Mouse (Mus musculus): ENCODE results near the gene Scamp1. TPM values are rescaled to one million over a fixed set of nuclear protein-coding genes. Genes with fewer than 3 reads are reported as not detected.

Gene Scamp1
- polyA plus RNA-seq, 1 experiment from 2014 or later, result 25.5 TPM

- Histone ChIP-seq H3K27me3 (ENCODE audit: low read depth, poor library complexity, severe bottlenecking) (no peaks in the 10 kb centered on the region), H3K4me1 (peaks cover 30% of the 10 kb centered on the region), H3K4me3 (no peak overlapping the region), H3K27ac (replicated peaks) (no peak overlapping the region), H3K36me3 (no peaks in the 10 kb centered on the region), H3K9me3 (replicated peaks) (peaks cover 5% of the 10 kb centered on the region; the same call in 1 of the 2 replicates)
- WGBS, result 79% methylated on average over 7 of the region's 7 CpGs
- DNase-seq (ENCODE audit: low spot score), result no peak
These were observed 126.0 kb downstream of the Scamp1 start for GRCm38 (mm10) chr13:94159478-94160220.

GRCm38 (mm10) chr13:94158864-94159477 is 126.7 kb downstream of the Scamp1 start:
- no peaks in the 10 kb centered on the region for H3K36me3 ChIP-seq
- 50% methylated on average over 6 of the region's 6 CpGs for WGBS
- no peak overlapping the region for H3K27ac ChIP-seq (replicated peaks)
- peaks cover 27% of the 10 kb centered on the region for H3K4me1 ChIP-seq
- no peak overlapping the region for H3K4me3 ChIP-seq
- peaks cover 5% of the 10 kb centered on the region; the same call in 1 of the 2 replicates for H3K9me3 ChIP-seq (replicated peaks)
- DNase-seq (ENCODE audit: low spot score), result no peak
- no peaks in the 10 kb centered on the region for H3K27me3 ChIP-seq (ENCODE audit: low read depth, poor library complexity, severe bottlenecking)

DNA sequence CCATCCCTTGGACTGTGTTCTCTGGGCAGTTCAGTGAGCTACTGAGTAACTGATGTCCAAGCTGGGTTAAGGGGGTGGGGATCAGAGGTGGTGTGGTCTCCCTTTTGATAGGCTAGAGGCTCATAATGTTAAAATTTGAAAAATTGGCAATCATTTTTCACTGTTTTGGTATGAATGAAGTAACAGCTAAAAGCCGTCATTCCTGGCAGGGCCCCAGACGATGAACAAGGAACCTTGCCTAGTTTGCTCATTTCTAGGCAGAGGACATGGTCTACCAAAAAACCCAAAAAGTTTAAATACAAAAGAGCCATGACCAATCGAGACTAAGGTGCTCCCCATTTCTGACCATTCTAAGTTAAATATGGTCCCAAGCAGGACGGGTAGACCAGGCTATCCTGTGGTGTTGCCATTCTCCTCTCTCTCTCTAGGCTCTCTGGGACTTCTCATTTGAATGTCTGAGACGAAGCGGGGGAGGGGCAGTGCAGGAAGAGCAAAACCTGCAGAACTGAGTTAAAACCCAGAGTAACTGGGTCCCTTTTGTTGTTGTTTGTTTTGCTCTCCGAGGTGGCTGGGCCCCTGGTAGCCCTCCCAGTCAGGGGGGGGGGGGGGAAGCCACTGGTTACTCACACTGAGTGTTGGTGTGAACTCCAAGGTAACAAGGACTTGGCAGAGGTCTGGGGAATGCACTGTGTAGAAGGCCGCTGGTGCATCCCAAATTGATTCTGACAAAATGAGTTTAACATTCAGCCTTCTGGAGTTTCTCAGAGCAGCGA is 129.8 kb downstream of the Scamp1 start:
- no peak for DNase-seq (ENCODE audit: low spot score)
- Histone ChIP-seq H3K27ac (replicated peaks) (0 out of 2 replicates have a peak overlapping the region, but pooled peaks have one; percentile 6), H3K4me1 (peaks cover 35% of the 10 kb centered on the region), H3K27me3 (ENCODE audit: low read depth, poor library complexity, severe bottlenecking) (no peaks in the 10 kb centered on the region), H3K36me3 (no peaks in the 10 kb centered on the region), H3K9me3 (replicated peaks) (peaks cover 5% of the 10 kb centered on the region; the same call in 1 of the 2 replicates), H3K4me3 (no peak overlapping the region)
- WGBS, result 48% methylated on average over 9 of the region's 9 CpGs

DNA sequence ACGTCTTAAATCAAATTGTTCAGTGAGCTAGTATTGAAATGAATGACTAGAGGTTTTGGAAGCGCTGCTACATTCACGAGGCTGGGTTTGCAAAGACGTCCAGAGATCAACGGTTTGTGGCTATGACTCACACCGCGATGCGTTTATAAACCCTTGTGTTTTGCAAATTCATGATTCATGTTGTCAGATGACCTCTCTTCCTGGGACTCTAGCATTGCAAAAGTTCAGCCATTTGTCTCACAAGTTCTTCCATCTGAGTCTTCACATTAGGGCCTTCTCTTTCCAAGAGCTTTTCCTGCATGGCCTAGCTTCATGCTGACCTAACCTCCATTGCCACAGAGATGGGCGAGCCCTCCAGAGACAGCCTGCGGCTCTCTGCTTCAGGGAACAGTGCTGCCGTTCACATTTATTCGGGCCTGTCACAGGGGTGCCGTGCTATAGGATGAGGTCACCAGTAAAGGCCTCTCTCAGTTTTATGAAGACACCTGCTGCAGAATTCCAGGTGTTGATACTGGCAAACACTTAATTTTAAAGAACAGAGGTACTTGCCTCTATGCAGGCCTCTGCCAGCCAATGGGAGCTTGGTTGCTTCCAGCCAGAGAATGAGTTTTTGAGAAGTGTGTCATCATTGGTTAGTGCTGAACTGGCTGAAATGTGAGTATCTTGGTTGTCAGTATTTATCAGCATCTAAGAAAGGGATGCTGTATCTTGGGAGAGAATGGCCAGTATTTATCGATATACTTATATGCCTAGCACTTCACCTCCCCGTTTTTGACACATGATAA is 131.0 kb downstream of the Scamp1 start:
- DNase-seq (ENCODE audit: low spot score), result no peak
- peaks cover 5% of the 10 kb centered on the region; the same call in 1 of the 2 replicates for H3K9me3 ChIP-seq (replicated peaks)
- H3K27ac ChIP-seq (replicated peaks), result no peak overlapping the region
- WGBS, result 90% methylated on average over 15 of the region's 15 CpGs
- H3K36me3 ChIP-seq, result no peaks in the 10 kb centered on the region
- no peak overlapping the region for H3K4me3 ChIP-seq
- H3K4me1 ChIP-seq, result peaks cover 38% of the 10 kb centered on the region
- H3K27me3 ChIP-seq (ENCODE audit: low read depth, poor library complexity, severe bottlenecking), result no peaks in the 10 kb centered on the region

DNA sequence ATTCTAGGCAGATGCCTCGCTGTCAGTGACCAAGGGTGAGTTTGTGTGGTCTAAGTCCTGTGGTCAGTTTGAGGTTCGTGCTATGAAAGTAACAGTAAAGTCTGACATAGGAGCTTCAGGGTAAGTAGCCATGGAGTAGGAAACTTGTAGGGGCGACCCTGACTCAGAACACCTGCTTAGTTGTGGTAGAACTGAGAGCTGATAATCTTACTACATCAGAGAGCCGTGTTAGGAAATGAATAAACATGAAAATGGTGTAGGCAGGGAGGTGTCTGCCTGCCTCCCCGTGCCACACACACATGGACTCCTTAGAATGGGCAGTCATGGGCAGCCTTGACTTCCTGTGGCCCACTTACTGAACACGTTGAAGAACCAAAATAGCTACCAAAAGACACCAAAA is 132.0 kb downstream of the Scamp1 start:
- H3K36me3 ChIP-seq, result no peaks in the 10 kb centered on the region
- no peak overlapping the region for H3K4me3 ChIP-seq
- WGBS, result 88% methylated on average over 6 of the region's 6 CpGs
- no peak for DNase-seq (ENCODE audit: low spot score)
- no peaks in the 10 kb centered on the region for H3K27me3 ChIP-seq (ENCODE audit: low read depth, poor library complexity, severe bottlenecking)
- H3K27ac ChIP-seq (replicated peaks), result no peak overlapping the region
- peaks cover 27% of the 10 kb centered on the region for H3K4me1 ChIP-seq
- peaks cover 5% of the 10 kb centered on the region; the same call in 1 of the 2 replicates for H3K9me3 ChIP-seq (replicated peaks)

GRCm38 (mm10) chr13:94152836-94153235 is 132.8 kb downstream of the Scamp1 start:
- H3K4me1 ChIP-seq, result peaks cover 22% of the 10 kb centered on the region
- H3K27ac ChIP-seq (replicated peaks), result no peak overlapping the region
- H3K27me3 ChIP-seq (ENCODE audit: low read depth, poor library complexity, severe bottlenecking), result no peaks in the 10 kb centered on the region
- DNase-seq (ENCODE audit: low spot score), result no peak
- 94% methylated on average over 10 of the region's 10 CpGs for WGBS
- no peaks in the 10 kb centered on the region for H3K36me3 ChIP-seq
- H3K4me3 ChIP-seq, result no peak overlapping the region
- H3K9me3 ChIP-seq (replicated peaks), result peaks cover 5% of the 10 kb centered on the region; the same call in 1 of the 2 replicates

Other genes starting within 250 kb of the Scamp1 start
- gene Lhfpl2, start 228.1 kb downstream of the Scamp1 start, polyA plus RNA-seq (2016; fragmentation: Nextera tagmentation; extraction: Ambion mirVana), result 18.0 and 19.0 TPM in 2 replicates
- gene Ap3b1, start 73.1 kb upstream of the Scamp1 start, polyA plus RNA-seq (2016; fragmentation: Nextera tagmentation; extraction: Ambion mirVana), result 35.6 and 37.5 TPM in 2 replicates